ENCODE assay signal across 13 mouse cellular contexts in genomic region chr17:64232134-64232533, GRCm38 (mm10).
DNase-seq lines count a peak whose midpoint lies in the region; ATAC-seq and TF ChIP-seq lines count a peak whose summit lies in the region.
"Had no signal": no experiment of that assay in that cellular context is flagged by ENCODE, and none has a peak within 500 bp of the region (broad histone marks: within the 10 kb centered on the region; RNA-seq: fewer than 3 reads in every experiment).

No protein-coding gene starts in this region.

- TF ChIP-seq POLR2A in lung, adult 2 months (IDR thresholded peaks at IDR 0.05; ENCODE audit: borderline replicate concordance, extremely low read depth, low read depth, low read length): no peak

- no peaks in the 10 kb centered on the region for H3K36me3 ChIP-seq in heart, embryonic 12.5 days
- no peaks in the 10 kb centered on the region for H3K36me3 ChIP-seq in heart, embryonic 11.5 days (ENCODE audit: control insufficient read depth, insufficient read depth, low read length)
- H3K36me3 ChIP-seq in stomach, postnatal 0 days (ENCODE audit: control insufficient read depth, insufficient read depth, low read length): no peaks in the 10 kb centered on the region
- H3K36me3 ChIP-seq: hindbrain, embryonic 15.5 days had no signal

- in situ Hi-C loops in Patski (cut with MboI; ENCODE audit: low pct_unique_long_range_greater_than_20kb): no loop called here

- WGBS in heart, embryonic 12.5 days: 56% methylated on average over 4 of the region's 4 CpGs
- 43% methylated on average over 4 of the region's 4 CpGs for WGBS in heart, embryonic 11.5 days (ENCODE audit: insufficient replicate concordance)
- WGBS in lung, adult 2 months: 38% methylated on average over 4 of the region's 4 CpGs
- 57% methylated on average over 4 of the region's 4 CpGs for WGBS in stomach, postnatal 0 days

- no peak overlapping the region for H3K27ac ChIP-seq in heart, embryonic 12.5 days (ENCODE audit: poor library complexity, severe bottlenecking)
- H3K27ac ChIP-seq in heart, embryonic 11.5 days (ENCODE audit: low read depth, low read length): no peak overlapping the region
- H3K27ac ChIP-seq in stomach, postnatal 0 days (replicated peaks): no peak overlapping the region
- H3K27ac ChIP-seq: hindbrain, embryonic 15.5 days had no signal

- no peak overlapping the region for H3K4me2 ChIP-seq in heart, embryonic 12.5 days
- no peak overlapping the region for H3K4me2 ChIP-seq in heart, embryonic 11.5 days
- H3K4me2 ChIP-seq in stomach, postnatal 0 days (replicated peaks; ENCODE audit: low read depth): no peak overlapping the region
- H3K4me2 ChIP-seq: hindbrain, embryonic 15.5 days; lung, embryonic 14.5 days had no signal

- POLR2A ChIA-PET in Patski (lab: Charles Lee): no interaction called here

- no peaks in the 10 kb centered on the region for H3K27me3 ChIP-seq in heart, embryonic 12.5 days (replicated peaks)
- H3K27me3 ChIP-seq in heart, embryonic 11.5 days (ENCODE audit: control insufficient read depth, insufficient read depth, low read length): no peaks in the 10 kb centered on the region
- H3K27me3 ChIP-seq in Patski: no peaks in the 10 kb centered on the region
- H3K27me3 ChIP-seq in stomach, postnatal 0 days (ENCODE audit: control insufficient read depth, insufficient read depth, low read length): no peaks in the 10 kb centered on the region
- H3K27me3 ChIP-seq: hindbrain, embryonic 15.5 days had no signal

- H3K4me1 ChIP-seq in heart, embryonic 12.5 days (replicated peaks): no peaks in the 10 kb centered on the region
- no peaks in the 10 kb centered on the region for H3K4me1 ChIP-seq in heart, embryonic 11.5 days (ENCODE audit: control insufficient read depth, insufficient read depth, low read length)
- no peaks in the 10 kb centered on the region for H3K4me1 ChIP-seq in lung, adult 2 months (ENCODE audit: control insufficient read depth, insufficient read depth, low read length)
- H3K4me1 ChIP-seq in stomach, postnatal 0 days (replicated peaks; ENCODE audit: control insufficient read depth, insufficient read depth): no peaks in the 10 kb centered on the region
- H3K4me1 ChIP-seq: hindbrain, embryonic 15.5 days had no signal

- peak; percentile 22; the same call in 1 of the 2 replicates for ATAC-seq in heart, embryonic 12.5 days (ENCODE audit: insufficient number of reproducible peaks, low FRiP score)
- ATAC-seq in heart, embryonic 11.5 days (replicated peaks; ENCODE audit: insufficient number of reproducible peaks, low FRiP score, low TSS enrichment): no peak
- no peak for ATAC-seq in Patski
- no peak for ATAC-seq in stomach, postnatal 0 days (ENCODE audit: low FRiP score, low TSS enrichment)

- TF ChIP-seq CTCF in lung, adult 2 months (IDR thresholded peaks at IDR 0.05; ENCODE audit: insufficient read depth, low read length): 0 out of 2 replicates have a peak, but pooled peaks have one; percentile 11
- peak; percentile 38 for TF ChIP-seq CTCF in Patski (IDR thresholded peaks at IDR 0.05)
- TF ChIP-seq CTCF in stomach, postnatal 0 days (IDR thresholded peaks at IDR 0.05; ENCODE audit: low read depth): peak; percentile 54

- TF ChIP-seq EP300 in stomach, postnatal 0 days (optimal IDR thresholded peaks at IDR 0.05): no peak

- H3K4me3 ChIP-seq in heart, embryonic 12.5 days: no peak overlapping the region
- H3K4me3 ChIP-seq in heart, embryonic 11.5 days (ENCODE audit: low read depth, low read length): no peak overlapping the region
- no peak overlapping the region for H3K4me3 ChIP-seq in lung, adult 2 months (replicated peaks; ENCODE audit: extremely low read depth, low read depth, low read length)
- H3K4me3 ChIP-seq in stomach, postnatal 0 days (ENCODE audit: low read depth, low read length): no peak overlapping the region
- H3K4me3 ChIP-seq: hindbrain, embryonic 15.5 days had no signal

- H3K9ac ChIP-seq in heart, embryonic 12.5 days: no peak overlapping the region
- no peak overlapping the region for H3K9ac ChIP-seq in heart, embryonic 11.5 days (ENCODE audit: low read depth, low read length)
- H3K9ac ChIP-seq in stomach, postnatal 0 days (ENCODE audit: low read length): no peak overlapping the region
- H3K9ac ChIP-seq: hindbrain, embryonic 15.5 days; lung, embryonic 14.5 days had no signal

- H3K9me3 ChIP-seq in heart, embryonic 12.5 days (replicated peaks): no peaks in the 10 kb centered on the region
- no peaks in the 10 kb centered on the region for H3K9me3 ChIP-seq in heart, embryonic 11.5 days (replicated peaks; ENCODE audit: control insufficient read depth, low read length)
- H3K9me3 ChIP-seq in stomach, postnatal 0 days (ENCODE audit: control insufficient read depth, low read length): no peaks in the 10 kb centered on the region
- H3K9me3 ChIP-seq: hindbrain, embryonic 15.5 days had no signal

- DNase-seq in lung, adult 2 months: no peak
- DNase-seq in lung, postnatal 4 days: no peak
- no peak for DNase-seq in Patski (ENCODE audit: low read depth, low spot score)
- no peak for DNase-seq in stomach, postnatal 0 days (ENCODE audit: low spot score)
- DNase-seq in thymus, postnatal 25 days: no peak
- DNase-seq: adrenal gland, postnatal 14 days; cerebellum, adult 11 months; gastrocnemius, postnatal 36 days; lung, embryonic 14.5 days; spleen, adult 18-20 months had no signal

- CTCF ChIA-PET in Patski (lab: Charles Lee): interaction anchor here (1.3 to 1.5 kb wide), 2 partner anchors 17 to 367 kb away, joined by 3 read pairs; no protein-coding TSS in a partner anchor
